Mouse (Mus musculus): Measurements from ENCODE around the gene Card14. TPM values are rescaled to one million over a fixed set of nuclear protein-coding genes. Genes with fewer than 3 reads are reported as not detected.

Gene Card14
- polyA plus RNA-seq, 1 experiment, result not detected

- H3K4me1 ChIP-seq (ENCODE audit: control insufficient read depth, insufficient read depth, low read length), result peaks cover 9% of the 10 kb centered on the region
- under 1% methylated on average over 87 of the region's 89 CpGs for WGBS
- peak within 1 kb of the TSS; percentile 75 for H3K4me3 ChIP-seq (ENCODE audit: insufficient read depth, low read depth, low read length)
- TF ChIP-seq POLR2A (IDR thresholded peaks at IDR 0.05; ENCODE audit: insufficient read depth, low read depth, low read length) (peak; percentile 97; the same call in 1 of the 2 replicates), CTCF (IDR thresholded peaks at IDR 0.05; ENCODE audit: insufficient read depth, low read depth, low read length) (no peak)
- H3K27ac ChIP-seq (ENCODE audit: insufficient read depth, low read depth, low read length), result peak within 1 kb of the TSS; percentile 93
Observed at GRCm38 (mm10) chr11:119299391-119300245, 8.0 kb upstream of the Card14 start, which contains the start of gene Eif4a3. Gene Eif4a3, minus strand, starts transcription at chr11:119300089.

DNA sequence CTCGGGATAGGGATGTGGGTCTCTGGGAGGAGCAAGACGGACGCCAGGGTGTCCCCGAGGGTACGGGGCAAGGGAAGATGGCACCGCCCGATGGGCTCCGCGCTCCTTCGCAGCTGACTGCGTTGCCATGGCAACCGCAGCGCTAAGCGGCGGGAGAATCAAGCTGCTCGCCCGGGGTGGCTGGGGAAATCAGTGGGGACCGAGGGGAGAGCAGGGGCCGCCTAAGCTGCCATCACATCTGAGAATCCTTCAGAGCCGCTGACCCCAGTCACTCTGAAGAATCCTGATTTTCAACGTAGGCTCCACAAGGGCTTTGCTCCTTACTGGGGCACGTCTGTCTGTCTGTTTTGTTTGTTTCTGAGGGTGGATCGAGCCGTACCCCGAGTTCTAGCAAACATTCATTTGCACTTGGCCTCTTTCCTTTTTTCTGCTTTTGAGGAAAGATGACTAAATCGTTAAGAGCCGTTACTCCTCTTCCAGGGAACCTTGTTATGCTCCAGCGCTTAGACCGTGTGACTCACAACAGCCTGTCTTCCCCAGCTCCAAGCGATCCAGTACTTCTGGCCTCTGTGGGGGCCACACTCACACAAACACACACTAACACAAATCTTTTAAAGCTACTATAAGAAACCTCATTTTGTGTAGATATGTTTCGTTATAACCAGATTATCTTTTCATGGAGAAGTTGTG is 7.2 kb upstream of the Card14 start:
- no peak; the same call in 1 of the 2 replicates for TF ChIP-seq POLR2A (IDR thresholded peaks at IDR 0.05; ENCODE audit: insufficient read depth, low read depth, low read length)
- TF ChIP-seq CTCF (IDR thresholded peaks at IDR 0.05; ENCODE audit: insufficient read depth, low read depth, low read length), result no peak
- WGBS, result 1% methylated on average over 31 of the region's 31 CpGs
- H3K4me3 ChIP-seq (ENCODE audit: insufficient read depth, low read depth, low read length), result peak overlapping the region; percentile 75
- peak overlapping the region; percentile 93 for H3K27ac ChIP-seq (ENCODE audit: insufficient read depth, low read depth, low read length)
- peaks cover 9% of the 10 kb centered on the region for H3K4me1 ChIP-seq (ENCODE audit: control insufficient read depth, insufficient read depth, low read length)

DNA sequence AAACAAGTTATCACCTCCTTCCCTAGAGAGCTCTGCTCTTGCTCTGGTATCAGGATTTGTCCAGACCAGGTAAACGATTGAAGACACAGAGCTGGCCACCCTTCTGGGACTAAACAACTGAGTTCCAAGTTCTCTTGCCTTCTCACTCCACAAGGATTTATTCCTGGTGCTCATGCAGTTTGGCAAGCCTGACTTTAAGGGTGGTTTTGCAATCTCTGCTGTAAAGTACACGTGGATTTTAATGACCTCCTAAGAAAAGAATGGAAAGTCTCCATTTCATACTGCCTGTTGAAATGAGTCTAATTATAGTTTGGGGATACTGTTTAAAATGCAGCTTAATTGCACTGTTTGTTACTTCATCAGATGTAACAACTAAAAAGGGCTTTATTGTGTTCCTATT is 6.6 kb upstream of the Card14 start:
- H3K4me3 ChIP-seq (ENCODE audit: insufficient read depth, low read depth, low read length), result no peak overlapping the region
- 13% methylated on average over 2 of the region's 2 CpGs for WGBS
- H3K27ac ChIP-seq (ENCODE audit: insufficient read depth, low read depth, low read length), result no peak overlapping the region
- peaks cover 9% of the 10 kb centered on the region for H3K4me1 ChIP-seq (ENCODE audit: control insufficient read depth, insufficient read depth, low read length)
- TF ChIP-seq CTCF (IDR thresholded peaks at IDR 0.05; ENCODE audit: insufficient read depth, low read depth, low read length) (no peak), POLR2A (IDR thresholded peaks at IDR 0.05; ENCODE audit: insufficient read depth, low read depth, low read length) (no peak)

DNA sequence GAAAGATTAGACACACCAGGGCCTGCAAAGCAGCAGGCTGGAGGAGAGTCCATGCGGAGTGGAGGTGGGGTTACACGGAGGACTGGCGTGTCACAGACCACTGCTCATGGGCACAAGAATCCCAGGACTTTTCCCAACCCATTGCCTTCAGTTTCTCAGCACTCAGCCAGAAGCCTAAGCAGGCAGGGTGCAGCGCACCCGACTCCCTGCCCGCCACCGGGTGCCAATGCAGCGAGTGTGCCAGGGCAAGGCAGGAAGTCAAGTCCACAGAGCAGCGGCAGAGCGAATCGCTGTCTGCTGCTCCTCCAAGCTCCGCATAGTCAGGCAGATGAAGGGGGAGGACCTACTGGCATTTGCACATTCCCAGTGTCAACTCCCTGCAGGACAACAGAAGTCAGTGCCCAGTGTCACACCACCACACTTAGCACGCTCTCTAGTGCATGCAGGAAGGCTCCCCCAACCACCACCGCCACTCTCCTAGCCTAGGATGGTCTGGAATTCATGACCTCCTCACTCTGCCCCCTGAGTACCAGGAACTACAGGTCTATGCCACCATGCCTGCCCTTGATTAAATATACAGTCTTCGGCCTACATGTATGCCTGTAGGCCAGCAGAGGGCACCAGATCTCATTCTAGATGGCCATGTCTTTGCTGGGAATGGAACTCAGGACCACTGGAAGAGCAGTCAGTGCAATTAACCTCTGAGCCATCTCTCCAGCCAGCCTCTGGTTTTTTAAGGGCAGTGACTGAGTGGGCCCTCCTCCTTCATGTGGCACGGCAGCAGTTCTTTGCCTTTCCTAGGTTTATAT is 2.5 kb upstream of the Card14 start:
- Histone ChIP-seq H3K27ac (ENCODE audit: insufficient read depth, low read depth, low read length) (no peak overlapping the region), H3K4me1 (ENCODE audit: control insufficient read depth, insufficient read depth, low read length) (peaks cover 2% of the 10 kb centered on the region; the same call in 1 of the 2 replicates), H3K4me3 (ENCODE audit: insufficient read depth, low read depth, low read length) (no peak overlapping the region)
- WGBS, result 46% methylated on average over 16 of the region's 16 CpGs
- TF ChIP-seq POLR2A (IDR thresholded peaks at IDR 0.05; ENCODE audit: insufficient read depth, low read depth, low read length) (no peak), CTCF (IDR thresholded peaks at IDR 0.05; ENCODE audit: insufficient read depth, low read depth, low read length) (peak; percentile 23; the same call in 1 of the 2 replicates)

DNA sequence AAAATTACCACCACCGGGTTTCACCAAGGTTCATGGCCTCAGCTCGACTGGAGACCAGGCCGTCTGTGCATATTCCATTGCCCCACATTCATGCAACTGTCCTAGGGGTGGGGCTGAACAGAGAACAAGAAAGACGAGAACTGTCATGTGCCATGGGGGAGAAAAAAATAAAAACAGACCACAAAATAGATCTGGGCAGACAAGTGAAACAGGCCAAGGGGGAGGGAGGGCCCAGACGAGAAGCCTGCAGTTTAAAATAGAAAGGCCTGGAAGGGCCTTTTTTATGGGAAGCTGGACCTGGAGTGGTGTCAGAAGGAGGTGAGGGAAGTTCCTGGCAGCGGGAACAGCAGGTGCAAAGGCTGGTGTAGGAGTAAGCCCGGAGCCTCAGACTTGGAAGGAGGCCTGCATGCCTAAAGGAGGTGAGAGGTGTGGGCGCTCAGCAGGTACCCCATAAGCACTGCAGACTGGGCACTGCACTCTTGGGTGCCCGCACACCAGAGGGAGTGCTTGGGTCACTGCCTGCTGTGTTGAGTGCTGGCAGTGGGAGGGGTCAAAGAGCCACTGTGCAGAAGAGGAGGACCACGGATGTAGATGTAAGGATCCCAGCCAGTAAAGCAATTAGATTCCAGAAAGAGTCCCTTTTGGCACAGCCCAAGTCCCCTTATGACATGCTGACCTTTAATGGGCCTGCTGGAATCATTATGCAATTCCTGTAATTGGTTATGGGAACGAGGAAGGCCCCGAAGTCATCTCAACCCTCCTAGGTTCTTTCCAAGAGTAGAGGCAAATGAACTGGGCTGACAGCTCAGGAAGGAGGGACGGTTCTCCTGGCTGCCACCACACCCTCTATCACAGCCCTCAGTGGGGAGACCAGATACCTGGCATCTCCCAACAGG is 558 bp upstream of the Card14 start:
- no peak for TF ChIP-seq CTCF (IDR thresholded peaks at IDR 0.05; ENCODE audit: insufficient read depth, low read depth, low read length)
- TF ChIP-seq POLR2A (IDR thresholded peaks at IDR 0.05; ENCODE audit: insufficient read depth, low read depth, low read length), result no peak
- Histone ChIP-seq H3K4me1 (ENCODE audit: control insufficient read depth, insufficient read depth, low read length) (no peaks in the 10 kb centered on the region), H3K4me3 (ENCODE audit: insufficient read depth, low read depth, low read length) (no peak overlapping the region), H3K27ac (ENCODE audit: insufficient read depth, low read depth, low read length) (no peak overlapping the region)
- 76% methylated on average over 13 of the region's 13 CpGs for WGBS

GRCm38 (mm10) chr11:119307916-119308315 is 348 bp downstream of the Card14 start:
- H3K4me3 ChIP-seq (ENCODE audit: insufficient read depth, low read depth, low read length), result no peak overlapping the region
- WGBS, result 41% methylated on average over 11 of the region's 11 CpGs
- H3K4me1 ChIP-seq (ENCODE audit: control insufficient read depth, insufficient read depth, low read length), result no peaks in the 10 kb centered on the region
- H3K27ac ChIP-seq (ENCODE audit: insufficient read depth, low read depth, low read length), result no peak overlapping the region
- TF ChIP-seq CTCF (IDR thresholded peaks at IDR 0.05; ENCODE audit: insufficient read depth, low read depth, low read length) (no peak), POLR2A (IDR thresholded peaks at IDR 0.05; ENCODE audit: insufficient read depth, low read depth, low read length) (no peak)

GRCm38 (mm10) chr11:119310621-119311020 is 3.1 kb downstream of the Card14 start:
- no peaks in the 10 kb centered on the region for H3K4me1 ChIP-seq (ENCODE audit: control insufficient read depth, insufficient read depth, low read length)
- no peak overlapping the region for H3K4me3 ChIP-seq (ENCODE audit: insufficient read depth, low read depth, low read length)
- WGBS, result 21% methylated on average over 10 of the region's 10 CpGs
- TF ChIP-seq CTCF (IDR thresholded peaks at IDR 0.05; ENCODE audit: insufficient read depth, low read depth, low read length) (no peak), POLR2A (IDR thresholded peaks at IDR 0.05; ENCODE audit: insufficient read depth, low read depth, low read length) (no peak)
- no peak overlapping the region for H3K27ac ChIP-seq (ENCODE audit: insufficient read depth, low read depth, low read length)

Data from olfactory bulb, adult 2 months (tissue).